Mouse (Mus musculus) NIH3T3 (cell line): ENCODE data around the gene Cdk13.

Experiments used
- DNase-seq: peaks from one replicate; pipeline ENCODE4 v3.0.0-alpha.2; 2012; ENCODE audit warnings: low read depth

Cdk13 gene

DNA sequence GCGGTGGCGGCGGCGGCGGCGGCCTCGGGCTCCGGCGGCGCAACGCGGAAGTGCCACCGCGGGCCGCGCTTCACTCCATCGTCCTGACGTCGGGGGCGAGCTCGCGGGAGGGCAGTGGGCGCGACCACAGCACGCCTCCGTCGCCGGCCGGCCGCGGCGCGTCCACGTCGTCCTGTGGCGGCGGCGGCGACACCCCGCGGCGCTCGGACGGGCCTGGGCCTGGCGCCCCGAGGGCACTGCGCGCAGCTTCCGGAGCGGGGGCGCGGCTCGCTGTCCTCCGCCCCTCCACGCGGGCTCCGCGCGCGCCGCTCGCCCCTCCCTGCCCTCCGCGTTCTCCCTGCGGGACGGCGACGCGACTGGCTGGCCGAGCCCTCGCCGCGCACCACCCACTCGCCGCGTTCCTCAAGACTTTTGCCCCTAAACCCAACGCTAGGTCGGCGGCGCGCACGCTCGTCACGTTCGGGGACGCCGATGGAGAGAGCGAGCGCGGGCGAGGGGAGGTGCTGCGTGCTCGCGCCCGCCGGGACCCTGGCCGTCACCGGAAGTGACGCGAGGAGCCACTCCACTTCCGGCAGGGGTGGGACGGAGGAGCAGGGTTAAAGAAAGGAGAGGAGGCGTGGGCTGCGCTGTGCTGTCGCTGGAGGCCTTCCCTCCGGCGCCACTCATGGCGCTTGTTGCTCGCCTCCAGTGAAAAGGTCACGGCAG lies at the start of gene Cdk13:
Gene Cdk13, minus strand, starts transcription at position 189 of the 705 bp plus-strand sequence.
- peak; percentile 99 for DNase-seq

DNA sequence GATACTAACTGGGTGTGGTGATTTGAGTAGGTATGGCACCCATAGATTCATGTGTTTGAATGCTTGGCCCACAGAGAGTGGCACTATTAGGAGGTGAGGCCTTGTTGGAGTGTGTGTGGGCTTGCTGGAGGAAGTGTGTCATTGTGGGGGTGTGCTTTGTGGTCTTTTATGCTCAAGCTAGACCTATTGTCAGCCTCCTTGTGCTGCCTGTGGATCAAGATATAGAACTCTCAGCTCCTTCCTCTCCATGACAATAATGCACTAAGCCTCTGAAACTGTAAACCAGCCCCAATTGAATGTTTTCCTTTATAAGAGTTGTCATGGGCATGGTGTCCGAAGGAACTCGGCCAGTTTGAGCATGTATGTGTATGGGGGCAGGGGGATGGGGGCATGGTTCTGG lies 38.4 kb upstream of the Cdk13 start:
- no peak for DNase-seq

DNA sequence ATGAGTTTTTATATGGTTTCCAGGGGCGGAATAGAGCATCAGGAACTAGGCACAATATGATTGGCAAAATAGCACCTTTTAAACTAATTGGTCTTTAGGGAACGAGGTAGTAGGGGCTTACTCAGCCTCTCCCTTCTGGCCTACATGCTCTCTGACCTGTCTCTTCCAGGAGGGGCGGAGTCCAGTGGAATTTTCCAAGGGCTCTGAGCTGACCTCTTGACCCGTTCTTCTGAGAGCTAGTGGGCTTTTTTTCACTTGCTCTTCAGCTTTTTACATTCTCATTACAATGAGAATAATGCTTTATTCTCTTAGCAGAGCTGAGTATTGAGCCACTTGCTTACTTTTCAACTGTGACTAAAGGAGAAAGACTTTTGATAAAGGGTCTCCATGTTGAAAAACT lies 37.9 kb upstream of the Cdk13 start:
- DNase-seq = no peak

DNA sequence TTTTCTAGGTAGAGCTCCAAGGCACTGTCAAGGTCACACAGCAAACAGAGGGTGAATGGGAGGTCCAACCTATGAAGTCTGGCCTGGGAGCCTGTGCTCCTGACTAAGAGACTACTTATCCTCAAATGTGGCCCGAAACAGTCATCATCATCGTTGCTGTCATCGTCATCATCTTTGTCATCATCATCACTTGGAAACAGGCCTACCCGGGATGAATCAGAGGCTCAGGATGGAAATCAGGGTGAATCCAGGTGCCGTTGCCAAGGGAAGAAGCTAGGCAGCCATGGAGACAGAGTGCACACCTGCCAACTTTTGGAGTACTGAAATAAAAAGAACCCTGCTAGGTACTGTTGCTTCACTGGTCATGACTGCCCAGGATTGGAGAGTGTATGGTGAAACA lies 34.2 kb upstream of the Cdk13 start:
- no peak for DNase-seq

DNA sequence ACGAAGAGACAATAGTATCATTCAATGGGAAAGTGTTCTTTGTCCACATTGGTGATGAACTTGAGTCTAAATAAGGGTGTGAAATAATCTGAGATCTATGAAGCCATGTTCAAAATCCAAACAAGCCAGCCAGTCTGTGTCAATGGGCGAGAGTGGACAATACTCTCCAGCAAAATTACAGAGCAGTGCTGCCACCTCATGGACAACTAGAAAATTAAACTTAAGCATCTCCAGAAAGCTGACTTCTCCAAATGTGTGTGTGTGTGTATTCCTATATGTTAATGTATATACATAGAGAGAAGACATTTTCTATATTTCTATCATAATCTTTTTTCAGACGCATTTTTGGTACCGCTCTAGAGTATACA lies 33.6 kb upstream of the Cdk13 start:
- DNase-seq = peak; percentile 90

DNA sequence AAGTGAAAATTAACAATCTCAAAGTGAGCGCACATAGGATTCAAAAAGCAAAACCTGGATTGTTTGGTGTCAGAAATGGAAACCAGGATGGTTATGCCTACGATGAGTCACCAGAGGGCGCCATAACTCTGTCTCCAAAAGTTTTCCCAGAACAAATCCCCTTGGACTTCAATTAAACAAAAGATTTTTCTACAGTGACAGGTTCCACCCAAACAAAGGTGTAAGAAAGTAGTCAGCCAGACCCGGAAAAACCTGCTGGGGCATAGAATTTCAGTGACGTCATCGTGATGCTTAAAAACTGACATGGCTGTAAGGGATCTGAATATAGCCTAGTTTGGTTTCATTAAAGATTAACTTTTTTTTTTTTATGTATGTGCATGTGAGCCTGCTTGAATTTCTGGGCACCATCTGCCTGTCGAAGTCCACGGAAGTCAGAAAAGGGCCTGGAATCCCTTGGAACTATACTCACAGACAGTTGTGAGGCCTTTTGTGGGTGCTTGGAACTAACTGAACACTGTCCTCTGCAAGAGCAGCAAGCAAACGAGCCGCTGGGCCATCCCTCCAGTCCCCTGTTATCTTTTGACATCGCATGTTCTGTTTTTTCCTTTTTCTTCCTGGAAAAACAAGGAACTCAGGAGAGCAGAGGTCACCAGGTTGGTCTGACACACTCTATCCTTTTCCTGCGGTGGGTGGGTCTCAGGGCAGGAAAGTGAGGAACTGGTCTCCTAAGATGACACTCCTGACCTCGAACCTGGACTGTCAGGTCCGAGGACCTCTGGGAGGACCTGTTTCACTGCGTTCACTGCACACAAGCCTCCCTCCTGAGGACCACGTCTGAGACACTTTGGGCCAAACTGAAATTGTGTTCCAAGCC lies 33.0 kb upstream of the Cdk13 start:
- DNase-seq = peak; percentile 73

DNA sequence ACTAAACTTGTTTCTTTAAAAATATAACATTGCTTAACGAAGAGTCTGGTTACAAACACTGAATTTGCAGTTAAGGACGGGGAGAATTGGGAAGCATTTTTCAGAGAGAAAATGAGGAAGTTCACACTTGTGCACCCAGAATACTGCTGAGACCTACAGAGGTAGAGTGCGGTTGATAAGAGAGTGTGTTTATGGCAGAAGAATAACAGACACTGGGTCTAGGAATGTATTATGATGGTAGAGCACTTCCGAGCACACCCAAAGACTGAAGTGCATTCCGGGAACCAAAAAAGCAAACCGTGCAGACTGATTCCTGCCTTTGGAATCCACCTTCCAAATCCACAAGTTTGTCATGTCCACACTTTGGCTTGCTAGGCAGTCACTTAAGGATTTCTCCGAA lies 31.9 kb upstream of the Cdk13 start:
- DNase-seq = no peak

DNA sequence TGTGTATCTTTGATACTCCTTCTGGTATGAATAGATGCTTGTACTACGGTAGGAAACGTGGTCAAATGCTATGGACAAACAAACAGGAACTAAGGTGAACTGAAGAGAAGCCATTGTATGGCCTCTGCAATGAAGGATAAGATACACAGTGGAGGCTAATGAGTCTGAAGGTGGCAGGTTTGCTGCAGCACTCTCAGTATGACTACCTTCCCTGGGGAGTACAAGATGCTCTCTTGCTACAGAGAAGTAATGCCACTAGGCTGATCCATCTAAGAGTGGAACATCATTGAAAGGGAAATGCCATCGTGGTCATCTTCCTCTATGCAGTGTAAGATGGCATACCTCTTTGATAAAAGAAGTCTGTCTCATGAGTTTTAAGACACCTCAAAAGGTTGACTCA lies 28.0 kb upstream of the Cdk13 start:
- DNase-seq = no peak

DNA sequence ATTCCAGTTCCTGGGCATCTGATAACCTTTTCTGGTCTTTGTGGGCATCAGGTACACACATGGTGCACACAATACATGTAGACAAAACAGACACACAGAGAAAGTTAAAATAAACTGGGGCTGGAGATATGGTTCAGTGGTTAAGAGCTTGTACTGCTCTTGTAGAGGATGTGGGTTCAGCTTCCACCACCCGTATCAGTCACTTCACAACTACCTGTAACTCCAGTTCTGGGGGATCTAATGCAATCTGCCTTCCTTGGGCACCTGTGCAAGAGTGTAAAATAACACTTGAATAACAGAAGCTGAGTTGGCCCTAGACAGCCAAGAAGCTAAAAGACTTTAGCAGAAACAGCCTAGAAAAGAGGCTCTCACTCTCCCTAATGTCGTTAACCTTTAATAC lies 12.3 kb upstream of the Cdk13 start:
- no peak for DNase-seq

DNA sequence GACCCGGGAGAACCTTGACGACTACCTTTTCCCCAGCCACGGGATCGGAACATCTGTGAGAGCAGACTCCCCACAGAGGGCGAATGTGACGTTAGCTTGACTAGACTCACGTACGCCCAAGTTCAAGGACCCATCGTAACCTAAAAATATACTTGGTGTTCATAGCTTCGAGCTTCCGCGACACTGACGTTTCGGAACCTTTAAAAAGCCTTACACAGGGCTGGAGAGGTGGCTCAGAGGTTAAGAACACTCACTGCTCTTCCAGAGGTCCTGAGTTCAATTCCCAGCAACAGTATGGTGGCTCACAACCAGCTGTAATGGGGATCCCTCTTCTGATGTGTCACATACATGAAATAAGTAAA lies 698 bp upstream of the Cdk13 start:
- DNase-seq = no peak

DNA sequence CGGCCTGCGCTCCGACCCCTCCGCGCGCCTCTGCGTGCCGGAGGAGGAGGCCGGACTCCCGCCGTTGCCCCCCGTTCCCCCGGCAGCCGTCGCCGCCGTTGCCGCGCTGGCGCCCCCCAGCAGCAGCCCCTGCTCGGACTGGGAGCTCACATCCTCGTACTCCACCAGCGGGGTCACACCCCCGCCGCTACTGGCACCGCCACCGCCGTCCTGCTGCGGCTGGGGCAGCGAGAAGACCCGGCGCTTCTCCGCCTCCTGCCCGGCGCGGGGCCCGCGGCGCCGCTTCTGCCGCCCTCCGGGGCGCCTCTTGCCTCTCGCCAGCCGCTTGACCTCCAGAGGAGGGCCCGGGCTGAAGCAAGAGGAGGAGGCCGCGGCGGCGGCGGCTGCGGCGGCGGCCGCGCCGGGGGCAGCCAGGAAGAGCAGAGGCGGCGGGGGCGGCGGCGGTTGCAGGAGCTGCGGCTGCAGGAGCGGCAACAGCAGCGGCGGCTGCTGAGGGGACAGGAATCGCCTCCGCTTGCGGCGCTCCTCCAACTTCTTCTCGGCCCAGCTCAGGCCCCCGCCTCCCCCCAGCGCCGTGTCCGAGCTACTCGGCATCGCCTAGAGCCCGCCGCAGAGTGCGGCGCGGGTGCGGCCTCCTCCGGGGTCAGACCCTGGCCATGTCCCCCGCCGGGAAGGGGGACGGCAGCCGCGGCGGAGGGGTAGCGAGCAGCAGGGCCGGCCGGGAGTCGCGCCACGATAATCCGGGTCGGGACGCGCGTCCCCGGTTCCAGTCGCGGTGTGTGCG lies 647 bp downstream of the Cdk13 start:
- peak; percentile 50 for DNase-seq

DNA sequence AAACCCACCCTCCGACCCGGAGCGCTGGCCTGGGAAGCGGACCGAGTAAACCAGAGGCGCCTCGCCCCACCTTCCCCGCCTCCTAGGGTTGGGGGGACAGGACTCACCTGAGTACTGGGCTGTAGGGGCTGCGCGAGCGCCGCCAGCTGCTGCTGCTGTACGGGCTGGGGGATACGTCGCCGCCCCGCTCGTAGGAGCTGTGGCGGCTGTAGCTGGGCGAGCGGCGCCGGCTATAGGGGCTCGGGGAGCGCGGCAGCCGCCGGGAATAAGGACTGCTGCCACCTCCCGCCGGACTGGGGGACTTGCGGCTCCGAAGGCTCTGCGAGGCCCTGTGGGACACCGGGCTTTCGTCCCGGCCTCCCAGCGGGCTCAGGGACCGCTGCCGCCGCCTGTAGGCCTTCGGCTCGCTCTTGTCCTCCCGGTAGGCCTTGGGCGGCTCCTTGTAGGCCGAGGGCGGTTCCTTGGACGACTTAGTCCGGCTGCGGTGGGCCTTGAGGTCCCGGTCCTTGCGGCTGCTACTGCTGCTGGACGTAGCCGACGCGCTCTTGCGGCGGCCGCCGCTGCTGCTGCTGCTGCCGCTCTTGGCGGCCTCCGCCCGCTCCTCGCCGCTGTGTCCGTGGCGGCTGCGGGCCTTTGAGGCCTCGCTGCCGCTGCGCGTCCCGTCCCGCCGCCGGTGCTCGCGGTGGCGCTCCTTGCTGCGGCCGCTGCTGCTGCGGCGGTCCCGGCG lies 1.4 kb downstream of the Cdk13 start:
- DNase-seq = peak; percentile 78

DNA sequence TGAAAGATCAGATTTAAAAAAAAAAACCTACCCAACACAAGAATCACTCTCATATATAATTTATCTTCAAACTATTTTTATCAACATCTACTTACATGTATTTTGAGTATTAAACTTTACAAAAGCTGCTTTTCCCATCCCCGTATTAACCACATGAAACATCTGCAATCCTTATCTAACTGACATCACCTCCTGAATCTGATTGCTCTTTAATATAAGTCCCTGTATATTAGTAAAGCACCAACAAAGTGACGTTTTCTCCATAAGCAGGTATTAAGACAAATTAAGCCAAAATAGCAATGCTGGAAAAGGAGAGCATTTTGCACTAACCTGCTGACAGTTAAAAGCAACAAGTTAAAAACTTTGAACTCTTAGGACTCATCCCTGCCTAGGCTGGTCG lies 2.0 kb downstream of the Cdk13 start:
- DNase-seq = no peak

DNA sequence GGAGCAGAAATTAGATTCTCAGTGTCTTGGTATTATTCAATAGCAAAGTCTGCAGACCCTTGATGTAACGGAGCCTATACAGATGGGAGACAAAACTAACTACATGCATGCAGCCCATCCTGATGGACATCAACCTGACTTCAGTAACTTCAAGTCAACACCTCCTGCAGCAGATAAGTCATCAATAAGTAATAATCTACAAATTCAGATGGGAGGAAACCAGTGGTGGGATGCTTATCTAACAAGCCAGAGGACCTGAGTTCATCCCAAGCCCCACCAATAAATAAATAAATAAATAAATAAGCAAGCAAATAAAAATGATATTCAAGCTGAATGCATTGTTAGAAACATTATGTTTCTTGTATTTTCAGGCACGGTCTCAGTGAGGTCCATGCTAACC lies 5.2 kb downstream of the Cdk13 start:
- no peak for DNase-seq

DNA sequence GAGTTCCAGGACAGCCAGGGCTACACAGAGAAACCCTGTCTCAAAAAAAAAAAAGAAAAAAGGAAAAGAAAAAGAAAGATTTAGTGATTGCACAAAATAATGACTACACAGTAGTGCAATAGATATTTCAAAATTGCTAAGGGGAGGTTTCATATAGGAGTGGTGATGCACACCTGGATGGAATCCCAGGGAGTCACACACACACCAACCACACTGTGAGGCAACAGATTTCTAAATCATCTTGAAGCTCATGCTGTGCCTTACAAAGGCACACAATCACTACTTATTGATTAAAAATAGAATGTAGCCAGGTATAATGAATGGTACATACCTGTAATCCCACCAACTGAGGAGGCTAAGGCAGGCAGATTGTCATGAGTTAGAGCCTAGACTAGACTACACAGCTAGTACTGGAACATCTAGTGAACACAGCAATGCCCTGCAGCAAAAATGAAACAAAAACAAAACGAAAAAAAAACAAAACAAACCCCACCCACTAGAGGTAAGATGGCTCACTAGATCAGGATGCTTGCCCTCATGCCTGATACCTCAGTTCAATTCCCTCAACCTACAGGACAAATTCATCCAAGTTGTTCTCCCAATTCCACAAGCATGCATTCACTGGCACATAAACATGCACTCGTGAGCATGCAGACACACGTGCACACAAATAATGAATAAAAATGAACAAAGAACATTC lies 9.0 kb downstream of the Cdk13 start:
- DNase-seq = no peak

DNA sequence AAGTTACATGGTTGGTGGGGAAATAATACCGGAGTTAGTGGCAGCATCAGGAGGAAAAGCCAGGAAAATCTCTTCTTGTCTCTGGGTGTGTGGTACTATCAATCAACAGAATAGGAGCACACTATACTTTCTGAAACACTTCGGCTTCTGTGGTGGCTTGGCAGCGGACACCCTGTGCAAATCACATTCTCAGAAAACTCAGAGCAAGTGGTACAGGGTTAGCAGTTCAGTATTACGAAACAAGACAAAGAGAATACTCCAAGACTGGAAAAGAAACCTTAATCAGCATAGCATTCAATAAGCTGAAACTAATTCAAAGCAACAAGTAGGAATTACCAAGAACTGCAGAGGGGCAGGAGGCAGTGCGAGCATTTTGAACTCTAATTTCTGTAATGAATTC lies 21.3 kb downstream of the Cdk13 start:
- no peak for DNase-seq

DNA sequence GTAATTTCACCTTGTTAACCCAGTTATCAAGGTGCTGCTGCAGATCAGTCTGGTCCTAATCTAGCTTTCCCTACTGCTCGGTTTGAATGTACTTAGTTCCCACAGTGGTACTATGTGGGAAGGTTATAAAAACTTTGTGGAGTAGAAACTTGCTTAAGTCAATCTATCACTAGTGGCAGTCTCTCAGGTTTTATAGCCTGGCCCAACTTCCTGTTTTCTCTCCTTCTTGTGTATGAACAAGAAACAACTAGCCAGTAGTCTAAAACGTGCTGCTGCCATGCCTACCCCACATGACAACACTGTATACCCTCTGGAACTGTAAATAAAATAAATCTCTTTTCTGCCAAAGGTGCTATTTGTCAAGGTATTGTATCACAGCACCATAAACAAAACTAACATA lies 25.0 kb downstream of the Cdk13 start:
- DNase-seq = no peak

DNA sequence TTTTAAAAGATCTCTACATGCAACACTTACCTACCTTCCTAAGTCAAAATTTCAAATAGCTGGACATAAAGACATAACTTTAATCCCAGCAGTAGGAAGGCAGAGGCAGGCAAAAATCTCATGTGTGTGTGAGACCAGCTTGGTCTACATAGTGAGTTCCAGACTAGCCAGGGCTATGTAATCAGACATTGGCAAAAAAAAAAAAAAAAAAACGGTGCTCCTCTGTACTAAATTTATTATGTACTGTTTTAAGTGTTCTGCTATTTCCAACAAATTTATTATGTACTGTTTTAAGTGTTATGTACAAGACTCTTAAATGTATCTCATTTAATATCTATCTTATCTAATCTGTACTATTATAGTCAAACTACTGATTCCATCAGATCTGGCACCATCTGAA lies 28.6 kb downstream of the Cdk13 start:
- no peak for DNase-seq

DNA sequence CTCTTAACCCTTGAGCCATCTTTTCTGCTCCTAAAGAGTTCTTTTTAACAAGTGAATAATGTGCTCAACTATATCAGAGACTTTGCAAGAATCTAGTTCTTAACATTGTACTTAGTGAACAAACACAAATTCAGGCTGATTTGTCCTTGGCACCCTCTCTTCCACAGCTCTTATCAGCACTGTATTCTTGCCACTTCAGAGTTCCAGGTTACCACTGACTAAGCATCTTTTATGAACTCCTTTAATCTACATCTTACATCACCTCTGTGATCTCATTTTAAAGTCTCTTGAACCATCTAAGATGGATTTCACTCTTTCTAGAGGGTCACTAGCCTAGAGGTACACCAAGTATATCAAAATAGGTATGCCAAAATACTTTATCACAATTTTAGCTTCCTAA lies 29.5 kb downstream of the Cdk13 start:
- DNase-seq = no peak

DNA sequence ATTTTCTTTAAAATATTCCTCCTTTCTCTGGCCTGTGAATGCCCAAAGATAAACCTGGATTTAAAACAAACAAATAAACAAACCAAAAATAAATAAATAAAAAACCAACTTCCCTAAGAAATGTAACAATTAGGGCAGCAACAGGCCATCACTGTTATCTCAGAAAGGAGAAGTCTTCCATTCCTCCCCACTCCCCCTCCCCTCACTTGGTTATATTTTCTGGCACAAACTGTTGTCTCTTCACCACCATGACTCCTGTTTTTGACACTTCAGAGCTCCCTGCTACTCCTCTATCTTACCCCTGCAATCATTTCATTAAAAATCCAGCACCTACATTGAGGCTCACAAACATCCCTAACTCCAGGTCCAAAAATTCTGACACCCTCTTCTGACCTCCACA lies 31.8 kb downstream of the Cdk13 start:
- no peak for DNase-seq

DNA sequence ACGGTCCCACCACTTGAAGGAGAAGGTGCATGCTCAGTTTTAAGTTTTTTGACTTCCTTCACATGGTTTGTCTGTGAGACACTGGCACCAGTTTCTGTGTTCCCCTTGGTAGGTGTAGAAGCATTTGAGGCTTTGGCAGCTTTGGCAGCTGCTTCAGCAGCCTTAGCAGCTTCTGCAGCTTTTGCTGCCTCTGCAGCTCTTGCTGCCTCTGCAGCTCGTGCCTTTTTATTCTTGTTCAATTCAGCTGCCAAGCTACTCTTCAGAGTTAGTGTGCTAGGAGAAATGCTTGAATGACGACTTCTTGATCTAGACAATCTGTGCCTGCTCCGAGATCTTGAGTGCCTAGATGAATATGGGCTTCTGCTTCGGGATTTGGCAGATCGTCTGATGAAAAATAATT lies 32.3 kb downstream of the Cdk13 start:
- DNase-seq = no peak

DNA sequence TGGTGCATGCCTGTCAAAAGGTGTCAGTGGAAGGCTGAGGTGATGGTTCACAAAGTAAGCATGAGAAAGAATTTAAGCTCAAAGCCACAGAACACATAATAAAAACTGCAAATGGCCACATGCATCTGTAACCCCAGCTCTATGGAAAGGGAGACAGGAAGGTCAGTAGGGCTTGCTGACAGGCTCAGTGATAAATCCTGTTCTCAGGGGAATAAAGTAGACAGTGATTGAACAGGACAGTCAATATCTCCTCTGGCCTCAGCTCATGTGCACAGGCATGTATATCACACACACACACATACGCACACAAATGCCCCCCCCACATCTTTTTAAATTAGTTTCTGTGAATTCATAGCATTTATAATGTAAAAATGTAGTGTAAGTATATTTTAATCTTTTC lies 42.5 kb downstream of the Cdk13 start:
- DNase-seq = no peak
